Mouse (Mus musculus) c-Kit-negative CD71-positive TER-119-positive erythroid progenitor cells, embryonic 14.5 days (primary cell): ENCODE data around the gene Zfp612.

ENCODE experiments used
- DNase-seq: peaks from one replicate; pipeline ENCODE4 v3.0.0-alpha.2; 2013; ENCODE audit warnings: low read depth, low spot score

Zfp612 gene

DNA sequence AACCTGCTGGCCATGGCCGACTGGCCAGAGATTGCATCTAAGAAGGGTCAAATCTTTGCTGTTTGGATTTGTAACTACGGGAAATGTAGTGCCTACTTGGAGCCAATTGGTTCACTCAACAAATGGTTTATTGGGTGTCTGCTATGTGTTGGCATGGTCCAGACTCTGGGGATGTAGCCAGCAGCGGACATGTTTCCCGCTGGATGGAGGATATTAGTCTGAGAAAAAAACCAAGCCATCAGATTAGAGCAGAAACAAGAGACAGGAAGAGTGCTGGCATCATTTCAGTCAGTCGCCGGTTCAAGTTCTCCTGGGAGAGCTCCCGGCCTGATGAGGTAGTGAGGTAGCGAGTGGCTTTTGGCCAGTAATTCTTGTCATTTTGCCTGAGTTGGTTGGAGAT lies 54.7 kb downstream of the Zfp612 start:
- DNase-seq: no peak

DNA sequence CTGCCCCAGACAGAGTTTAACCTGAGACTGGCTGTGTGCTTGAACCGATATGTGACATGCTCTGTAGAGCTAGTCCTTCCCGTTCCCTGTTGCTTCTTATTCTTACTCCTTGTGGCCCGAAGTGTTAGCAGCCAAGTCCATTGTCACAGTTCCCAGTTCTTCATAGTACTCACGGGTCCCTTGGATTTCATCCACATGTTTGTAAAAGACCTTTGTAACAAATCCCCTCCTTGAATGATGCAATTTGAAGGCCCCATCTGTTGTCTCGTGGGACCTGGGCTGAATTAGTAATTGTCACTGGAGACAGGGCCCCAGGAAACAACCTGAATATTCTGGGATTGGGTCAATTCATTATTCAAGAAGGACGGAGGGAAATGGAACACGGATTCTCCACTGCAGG lies 56.0 kb downstream of the Zfp612 start:
- no peak for DNase-seq

DNA sequence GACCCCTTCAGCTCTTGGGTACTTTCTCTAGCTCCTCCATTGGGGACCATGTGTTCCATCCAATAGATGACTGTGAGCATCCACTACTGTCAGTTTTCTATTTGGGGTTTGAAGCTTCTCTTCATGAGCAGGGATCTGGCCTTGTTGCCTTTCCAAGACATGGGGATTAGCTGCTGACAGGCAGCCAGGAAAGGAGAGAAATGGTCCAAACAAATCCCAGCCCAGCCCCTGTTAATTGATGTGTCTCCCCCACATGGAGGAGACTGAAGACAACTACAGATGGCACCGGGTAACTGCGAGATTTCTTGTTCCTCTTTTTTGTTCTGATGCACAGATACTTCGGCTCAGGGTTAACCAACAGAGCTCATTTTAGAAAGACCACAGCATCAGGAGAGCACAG lies 60.6 kb downstream of the Zfp612 start:
- DNase-seq: no peak

DNA sequence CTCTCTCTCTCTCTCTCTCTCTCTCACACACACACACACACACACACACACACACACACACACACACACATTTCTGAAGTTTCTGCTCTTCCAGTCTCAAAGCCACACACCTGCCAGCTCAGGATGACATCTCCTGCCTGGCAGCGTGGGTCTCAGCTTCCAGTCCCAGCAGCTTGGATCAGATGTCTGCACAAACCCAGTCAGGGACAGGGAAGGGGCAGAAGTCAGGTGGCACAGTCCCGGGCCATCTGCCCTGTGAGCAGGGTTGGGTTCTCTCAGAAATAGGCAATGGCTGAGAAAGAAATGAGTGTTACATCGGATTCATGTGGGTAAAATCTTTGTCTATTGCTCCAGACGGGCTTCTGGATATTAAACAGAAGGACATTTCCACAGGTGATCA lies 61.2 kb downstream of the Zfp612 start:
- DNase-seq: no peak
